Mouse (Mus musculus): Measurements from ENCODE around the gene Itga8. TPM values are rescaled to one million over a fixed set of nuclear protein-coding genes. Genes with fewer than 3 reads are reported as not detected.
A peak's percentile ranks its signal among the peaks of the same experiment; 100 is the strongest.

Gene Itga8
- polyA plus RNA-seq, 2 experiments: 11.3 to 14.6 TPM

DNA sequence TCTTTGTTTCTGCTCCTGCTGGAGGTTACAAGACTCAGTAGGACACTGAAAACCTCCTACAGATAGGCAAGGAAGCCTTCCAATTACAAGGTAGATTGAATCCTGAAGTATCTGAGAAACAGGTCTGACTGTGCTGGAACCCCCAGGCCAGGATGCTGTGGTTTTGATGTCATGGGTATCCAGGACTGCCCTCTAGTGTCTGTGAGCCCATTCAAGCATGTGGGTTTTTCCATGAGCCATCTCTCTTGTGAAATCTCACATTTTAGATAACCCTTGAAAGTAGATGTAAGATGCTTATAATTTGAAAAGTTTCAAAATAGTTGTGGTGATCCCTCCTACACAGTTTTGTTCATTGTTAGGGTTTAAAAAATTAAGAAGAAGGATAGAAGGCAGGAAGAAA, 6.7 kb upstream of the Itga8 start:
- no peak for ATAC-seq (ENCODE audit: low FRiP score, low read depth)

DNA sequence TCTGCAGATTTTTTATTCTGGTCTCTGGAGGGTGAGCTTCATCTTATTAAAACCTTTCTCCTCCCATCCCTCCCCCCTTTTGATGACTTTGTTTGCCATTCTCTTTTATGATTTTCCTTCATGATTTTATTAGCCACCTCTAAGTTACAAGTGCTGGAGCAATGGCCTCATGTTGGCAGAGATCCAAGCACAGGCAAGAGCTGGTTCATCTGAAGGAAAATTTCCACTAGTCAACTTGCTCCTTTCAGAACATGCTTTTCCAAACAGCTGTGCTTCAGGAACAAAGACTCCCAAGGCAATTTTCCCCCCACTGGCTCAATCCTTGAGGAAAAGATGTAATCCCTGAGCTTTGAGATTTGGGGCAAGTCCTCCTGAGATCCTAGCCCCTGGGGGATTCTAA, 5.6 kb upstream of the Itga8 start:
- Histone ChIP-seq H3K27me3 (ENCODE audit: control insufficient read depth, insufficient read depth, low read length) (no peaks in the 10 kb centered on the region), H3K4me3 (replicated peaks; ENCODE audit: low read length) (no peak overlapping the region), H3K9me3 (ENCODE audit: control insufficient read depth, low read length) (no peaks in the 10 kb centered on the region), H3K4me1 (ENCODE audit: control insufficient read depth, insufficient read depth, low read length) (peaks cover 12% of the 10 kb centered on the region; the same call in 1 of the 2 replicates), H3K27ac (replicated peaks; ENCODE audit: low read depth, low read length) (peak overlapping the region; percentile 50), H3K36me3 (ENCODE audit: control insufficient read depth, insufficient read depth, low read length) (no peaks in the 10 kb centered on the region), H3K9ac (ENCODE audit: low read depth, low read length, severe bottlenecking) (no peak overlapping the region), H3K4me2 (replicated peaks; ENCODE audit: low read depth, low read length, severe bottlenecking) (no peak overlapping the region)
- ATAC-seq (ENCODE audit: low FRiP score, low read depth) (no peak), DNase-seq (ENCODE audit: low spot score) (peak; percentile 73)
- TF ChIP-seq POLR2A (IDR thresholded peaks at IDR 0.05; ENCODE audit: borderline replicate concordance, extremely low read depth, insufficient read depth, insufficient read length): no peak

More for the DNA sequence above, 6.7 kb upstream of the Itga8 start:
- Histone ChIP-seq H3K4me2 (replicated peaks; ENCODE audit: low read depth, low read length, severe bottlenecking) (no peak overlapping the region), H3K4me3 (replicated peaks; ENCODE audit: low read length) (no peak overlapping the region), H3K27ac (replicated peaks; ENCODE audit: low read depth, low read length) (no peak overlapping the region), H3K4me1 (ENCODE audit: control insufficient read depth, insufficient read depth, low read length) (peaks cover 12% of the 10 kb centered on the region; the same call in 1 of the 2 replicates), H3K27me3 (ENCODE audit: control insufficient read depth, insufficient read depth, low read length) (no peaks in the 10 kb centered on the region), H3K9me3 (ENCODE audit: control insufficient read depth, low read length) (no peaks in the 10 kb centered on the region), H3K9ac (ENCODE audit: low read depth, low read length, severe bottlenecking) (no peak overlapping the region), H3K36me3 (ENCODE audit: control insufficient read depth, insufficient read depth, low read length) (no peaks in the 10 kb centered on the region)
- no peak for TF ChIP-seq POLR2A (IDR thresholded peaks at IDR 0.05; ENCODE audit: borderline replicate concordance, extremely low read depth, insufficient read depth, insufficient read length)
- DNase-seq (ENCODE audit: low spot score): no peak

DNA sequence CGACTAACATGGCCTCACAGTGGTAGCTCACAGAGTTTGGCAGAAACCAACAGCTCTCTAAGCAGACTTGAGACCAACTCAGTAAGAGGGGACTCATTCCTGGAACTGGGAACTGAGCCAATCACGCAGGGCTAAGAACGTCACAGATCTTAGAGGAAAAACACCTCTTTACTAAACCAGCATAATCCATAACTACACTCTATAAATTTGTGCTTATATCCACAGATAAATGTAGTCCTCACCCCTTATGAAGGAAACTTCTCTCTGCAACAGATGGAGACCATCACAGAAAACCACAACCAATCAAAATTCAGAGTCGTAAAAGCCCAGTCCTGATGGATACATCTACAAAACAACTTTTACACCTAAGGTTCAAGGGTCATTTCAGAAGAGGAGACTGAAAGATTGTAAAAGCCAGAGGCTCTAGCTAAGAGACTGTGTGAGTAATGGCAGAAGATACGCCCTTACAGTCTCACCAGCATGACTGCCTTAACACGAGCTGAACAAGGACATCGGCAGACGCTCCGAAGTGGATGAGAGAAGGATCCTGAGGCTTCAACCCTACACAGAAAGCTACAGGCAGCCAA, 3.4 kb upstream of the Itga8 start:
- DNase-seq (ENCODE audit: low spot score): no peak

GRCm38 (mm10) chr2:12300449-12301228, 1.1 kb downstream of the Itga8 start:
- 0 out of 2 replicates have a peak, but pooled peaks cover 3% of the 10 kb centered on the region for H3K27me3 ChIP-seq (ENCODE audit: control insufficient read depth, insufficient read depth, low read length)
- peak overlapping the region; percentile 82; the same call in 1 of the 2 replicates for H3K9ac ChIP-seq (ENCODE audit: low read depth, low read length, severe bottlenecking)
- DNase-seq (ENCODE audit: low spot score) (no peak), ATAC-seq (ENCODE audit: low FRiP score, low read depth) (no peak)
- 0 out of 2 replicates have a peak overlapping the region, but pooled peaks have one; percentile 3 for H3K27ac ChIP-seq (replicated peaks; ENCODE audit: low read depth, low read length)
- no peaks in the 10 kb centered on the region for H3K9me3 ChIP-seq (ENCODE audit: control insufficient read depth, low read length)
- WGBS: 51% methylated on average over 15 of the region's 15 CpGs
- H3K4me2 ChIP-seq (replicated peaks; ENCODE audit: low read depth, low read length, severe bottlenecking): peak overlapping the region; percentile 77
- no peaks in the 10 kb centered on the region for H3K36me3 ChIP-seq (ENCODE audit: control insufficient read depth, insufficient read depth, low read length)
- no peak for TF ChIP-seq POLR2A (IDR thresholded peaks at IDR 0.05; ENCODE audit: borderline replicate concordance, extremely low read depth, insufficient read depth, insufficient read length)
- H3K4me3 ChIP-seq (replicated peaks; ENCODE audit: low read length): peak overlapping the region; percentile 64
- H3K4me1 ChIP-seq (ENCODE audit: control insufficient read depth, insufficient read depth, low read length): 0 out of 2 replicates have a peak, but pooled peaks cover 3% of the 10 kb centered on the region

More for the DNA sequence above, 3.4 kb upstream of the Itga8 start:
- no peaks in the 10 kb centered on the region for H3K9me3 ChIP-seq (ENCODE audit: control insufficient read depth, low read length)
- H3K9ac ChIP-seq (ENCODE audit: low read depth, low read length, severe bottlenecking): no peak overlapping the region
- H3K36me3 ChIP-seq (ENCODE audit: control insufficient read depth, insufficient read depth, low read length): no peaks in the 10 kb centered on the region
- TF ChIP-seq POLR2A (IDR thresholded peaks at IDR 0.05; ENCODE audit: borderline replicate concordance, extremely low read depth, insufficient read depth, insufficient read length): no peak
- H3K4me2 ChIP-seq (replicated peaks; ENCODE audit: low read depth, low read length, severe bottlenecking): no peak overlapping the region
- H3K27ac ChIP-seq (replicated peaks; ENCODE audit: low read depth, low read length): no peak overlapping the region
- H3K4me3 ChIP-seq (replicated peaks; ENCODE audit: low read length): no peak overlapping the region
- H3K27me3 ChIP-seq (ENCODE audit: control insufficient read depth, insufficient read depth, low read length): 0 out of 2 replicates have a peak, but pooled peaks cover 3% of the 10 kb centered on the region
- ATAC-seq (ENCODE audit: low FRiP score, low read depth): peak; percentile 62
- H3K4me1 ChIP-seq (ENCODE audit: control insufficient read depth, insufficient read depth, low read length): peaks cover 12% of the 10 kb centered on the region; the same call in 1 of the 2 replicates
- 48% methylated on average over 9 of the region's 9 CpGs for WGBS

- Histone ChIP-seq H3K27ac (replicated peaks; ENCODE audit: low read depth, low read length) (no peak overlapping the region), H3K4me3 (replicated peaks; ENCODE audit: low read length) (no peak overlapping the region), H3K4me1 (ENCODE audit: control insufficient read depth, insufficient read depth, low read length) (0 out of 2 replicates have a peak, but pooled peaks cover 4% of the 10 kb centered on the region), H3K9ac (ENCODE audit: low read depth, low read length, severe bottlenecking) (no peak overlapping the region), H3K4me2 (replicated peaks; ENCODE audit: low read depth, low read length, severe bottlenecking) (no peak overlapping the region), H3K36me3 (ENCODE audit: control insufficient read depth, insufficient read depth, low read length) (no peaks in the 10 kb centered on the region), H3K9me3 (ENCODE audit: control insufficient read depth, low read length) (no peaks in the 10 kb centered on the region), H3K27me3 (ENCODE audit: control insufficient read depth, insufficient read depth, low read length) (0 out of 2 replicates have a peak, but pooled peaks cover 3% of the 10 kb centered on the region)
- no peak for TF ChIP-seq POLR2A (IDR thresholded peaks at IDR 0.05; ENCODE audit: borderline replicate concordance, extremely low read depth, insufficient read depth, insufficient read length)
- no peak for DNase-seq (ENCODE audit: low spot score)
- WGBS: 78% methylated on average over 5 of the region's 5 CpGs
- ATAC-seq (ENCODE audit: low FRiP score, low read depth): no peak
Observed at GRCm38 (mm10) chr2:12297287-12297686, 4.4 kb downstream of the Itga8 start.
